Mouse (Mus musculus) CH12.LX (cell line): ENCODE measurements around the gene Rpl34. TPM values are rescaled to one million over a fixed set of nuclear protein-coding genes. Genes with fewer than 3 reads are reported as not detected.

Experiments
- DNase-seq: peaks from one replicate; pipeline ENCODE4 v3.0.0-alpha.2; 2013; ENCODE audit errors: extremely low read depth
- H3K27ac ChIP-seq: 2 replicates; pipeline ENCODE4 v1.5.1; 2012; ENCODE audit warnings: low read depth, mild to moderate bottlenecking, control low read depth, moderate library complexity; ENCODE audit not compliant: insufficient read depth
- H3K27me3 ChIP-seq: replicated peaks from 2 replicates; pipeline ENCODE3; 2012; ENCODE audit warnings: inconsistent platforms
- H3K36me3 ChIP-seq, 2 experiments: replicated peaks in 1 of 2; 2 replicates each; pipeline versions ENCODE3 to v1.6.1; 2012; ENCODE audit warnings: inconsistent platforms in 1 of 2, low read length in 1 of 2, mild to moderate bottlenecking in 1 of 2, mixed read lengths in 1 of 2, moderate library complexity in 1 of 2; ENCODE audit not compliant: control insufficient read depth in 1 of 2, insufficient read depth in 1 of 2
- H3K4me1 ChIP-seq, 2 experiments: 2 replicates each; pipeline ENCODE4 v1.6.1; 2012; ENCODE audit warnings: inconsistent platforms in 1 of 2, moderate library complexity in 1 of 2; ENCODE audit not compliant: insufficient read depth in 2 of 2, control insufficient read depth in 1 of 2
- H3K4me2 ChIP-seq: 2 replicates; pipeline ENCODE4 v1.6.1; 2012; ENCODE audit warnings: low read depth, mild to moderate bottlenecking, control low read depth; ENCODE audit not compliant: poor library complexity, insufficient read depth, severe bottlenecking
- H3K4me3 ChIP-seq, 3 experiments: fragments of 150-350 bp in 1 of 3; sonication (generic) in 1 of 3; replicated peaks in 1 of 3; 2 replicates each; pipeline versions ENCODE3 to v1.5.1; 2011 to 2012; ENCODE audit warnings: low read depth in 2 of 3, low read length in 2 of 3, mild to moderate bottlenecking in 2 of 3, moderate library complexity in 2 of 3, control low read depth in 1 of 3, improper control_type of control experiment in 1 of 3, inconsistent platforms in 1 of 3, mixed read lengths in 1 of 3; ENCODE audit not compliant: poor library complexity in 1 of 3
- H3K79me2 ChIP-seq: replicated peaks from 2 replicates; pipeline ENCODE4 v1.6.1; 2012; ENCODE audit warnings: mild to moderate bottlenecking, moderate library complexity; ENCODE audit not compliant: control insufficient read depth, poor library complexity, insufficient read depth, severe bottlenecking; ENCODE audit errors: extremely low read depth
- H3K9ac ChIP-seq: 2 replicates; pipeline ENCODE4 v1.6.1; 2012; ENCODE audit warnings: low read depth, mild to moderate bottlenecking, control low read depth, moderate library complexity; ENCODE audit not compliant: insufficient read depth
- H3K9me3 ChIP-seq: replicated peaks from 2 replicates; pipeline ENCODE3; 2012; ENCODE audit warnings: low read length, inconsistent platforms, mixed read lengths
- BHLHE40 ChIP-seq: IDR thresholded peaks from 2 replicates; pipeline ENCODE4 v1.6.1; 2011; ENCODE audit warnings: mild to moderate bottlenecking, low read depth, low read length, improper control_type of control experiment
- CHD1 ChIP-seq: IDR thresholded peaks from 2 replicates; pipeline ENCODE4 v1.6.1; 2012; ENCODE audit warnings: low read depth, low read length, improper control_type of control experiment, inconsistent platforms
- CHD2 ChIP-seq: IDR thresholded peaks from 2 replicates; pipeline ENCODE4 v1.6.1; 2011; ENCODE audit warnings: low read length, improper control_type of control experiment
- CTCF ChIP-seq, 2 experiments: IDR thresholded peaks in 1 of 2; conservative IDR thresholded peaks in 1 of 2; 2 replicates each; pipeline ENCODE4 v1.5.1; 2011 to 2012; ENCODE audit warnings: low read depth in 2 of 2, low read length in 2 of 2, improper control_type of control experiment in 1 of 2, inconsistent platforms in 1 of 2, mild to moderate bottlenecking in 1 of 2, moderate library complexity in 1 of 2
- E2F4 ChIP-seq: IDR thresholded peaks from 2 replicates; pipeline ENCODE4 v1.6.1; 2011; ENCODE audit warnings: low read depth, low read length, improper control_type of control experiment; ENCODE audit not compliant: insufficient replicate concordance
- ELF1 ChIP-seq: IDR thresholded peaks from 2 replicates; pipeline ENCODE4 v1.6.1; 2014; ENCODE audit warnings: low read depth, mild to moderate bottlenecking, inconsistent platforms, low read length, improper control_type of control experiment
- EP300 ChIP-seq: IDR thresholded peaks from 2 replicates; pipeline ENCODE4 v1.6.1; 2011; ENCODE audit warnings: low read length, improper control_type of control experiment
- ETS1 ChIP-seq: conservative IDR thresholded peaks from 2 replicates; pipeline ENCODE4 v1.6.1; 2012; ENCODE audit warnings: low read depth, mild to moderate bottlenecking, inconsistent platforms, low read length, improper control_type of control experiment, moderate library complexity
- GABPA ChIP-seq: IDR thresholded peaks from 2 replicates; pipeline ENCODE4 v1.6.1; 2012; ENCODE audit warnings: low read depth, low read length, improper control_type of control experiment, inconsistent platforms; ENCODE audit not compliant: insufficient replicate concordance
- HCFC1 ChIP-seq: IDR thresholded peaks from 2 replicates; pipeline ENCODE4 v1.6.1; 2012; ENCODE audit warnings: low read depth, mild to moderate bottlenecking, inconsistent platforms, low read length, improper control_type of control experiment
- IRF4 ChIP-seq: IDR thresholded peaks from 2 replicates; pipeline ENCODE4 v1.6.1; 2014; ENCODE audit warnings: low read depth, mild to moderate bottlenecking, inconsistent platforms, low read length, improper control_type of control experiment
- JUN ChIP-seq: IDR thresholded peaks from 2 replicates; pipeline ENCODE4 v1.6.1; 2011; ENCODE audit warnings: low read depth, mild to moderate bottlenecking, low read length, improper control_type of control experiment, moderate library complexity; ENCODE audit not compliant: insufficient read depth
- JUND ChIP-seq: conservative IDR thresholded peaks from 2 replicates; pipeline ENCODE4 v1.6.1; 2011; ENCODE audit warnings: low read depth, low read length, improper control_type of control experiment
- KAT2A ChIP-seq: IDR thresholded peaks from 2 replicates; pipeline ENCODE4 v1.6.1; 2012; ENCODE audit warnings: low read length, improper control_type of control experiment, inconsistent platforms; ENCODE audit not compliant: insufficient replicate concordance
- MAFK ChIP-seq: IDR thresholded peaks from 2 replicates; pipeline ENCODE4 v1.6.1; 2011; ENCODE audit warnings: low read length, improper control_type of control experiment; ENCODE audit not compliant: insufficient replicate concordance
- MAX ChIP-seq: IDR thresholded peaks from 2 replicates; pipeline ENCODE4 v1.6.1; 2011; ENCODE audit warnings: low read length, improper control_type of control experiment
- MAZ ChIP-seq: IDR thresholded peaks from 2 replicates; pipeline ENCODE4 v1.6.1; 2012; ENCODE audit warnings: low read depth, mild to moderate bottlenecking, inconsistent platforms, low read length, improper control_type of control experiment, moderate library complexity
- MEF2A ChIP-seq: IDR thresholded peaks from 2 replicates; pipeline ENCODE4 v1.6.1; 2014; ENCODE audit warnings: low read depth, mild to moderate bottlenecking, inconsistent platforms, low read length, improper control_type of control experiment, borderline replicate concordance
- MXI1 ChIP-seq: IDR thresholded peaks from 2 replicates; pipeline ENCODE4 v1.6.1; 2011; ENCODE audit warnings: mild to moderate bottlenecking, low read depth, low read length, improper control_type of control experiment
- MYC ChIP-seq: IDR thresholded peaks from 2 replicates; pipeline ENCODE4 v1.6.1; 2011; ENCODE audit warnings: low read depth, mild to moderate bottlenecking, improper control_type of control experiment, low read length
- NELFE ChIP-seq: IDR thresholded peaks from 2 replicates; pipeline ENCODE4 v1.6.1; 2011; ENCODE audit warnings: low read depth, low read length, improper control_type of control experiment
- NRF1 ChIP-seq: IDR thresholded peaks from 2 replicates; pipeline ENCODE4 v1.6.1; 2014; ENCODE audit warnings: low read depth, mild to moderate bottlenecking, inconsistent platforms, low read length, improper control_type of control experiment, moderate library complexity
- PAX5 ChIP-seq: IDR thresholded peaks from 2 replicates; pipeline ENCODE4 v1.6.1; 2012; ENCODE audit warnings: low read length, inconsistent platforms, mixed read lengths
- POLR2A ChIP-seq: IDR thresholded peaks from 2 replicates; pipeline ENCODE4 v1.6.1; 2011; ENCODE audit warnings: low read depth, mild to moderate bottlenecking, improper control_type of control experiment, low read length
- POLR2AphosphoS2 ChIP-seq: IDR thresholded peaks from 2 replicates; pipeline ENCODE4 v1.6.1; 2011; ENCODE audit warnings: low read depth, low read length, improper control_type of control experiment
- RAD21 ChIP-seq: IDR thresholded peaks from 2 replicates; pipeline ENCODE4 v1.6.1; 2011; ENCODE audit warnings: low read depth, mild to moderate bottlenecking, low read length, improper control_type of control experiment, moderate library complexity
- RCOR1 ChIP-seq: conservative IDR thresholded peaks from 2 replicates; pipeline ENCODE4 v1.6.1; 2012; ENCODE audit warnings: low read depth, mild to moderate bottlenecking, inconsistent platforms, low read length, improper control_type of control experiment
- SIN3A ChIP-seq: IDR thresholded peaks from 2 replicates; pipeline ENCODE4 v1.6.1; 2012; ENCODE audit warnings: low read length, improper control_type of control experiment, inconsistent platforms
- SMC3 ChIP-seq: IDR thresholded peaks from 2 replicates; pipeline ENCODE4 v1.6.1; 2011; ENCODE audit warnings: low read depth, low read length, improper control_type of control experiment
- TBP ChIP-seq: conservative IDR thresholded peaks from 2 replicates; pipeline ENCODE4 v1.6.1; 2011; ENCODE audit warnings: low read depth, low read length, improper control_type of control experiment
- TCF12 ChIP-seq: IDR thresholded peaks from 2 replicates; pipeline ENCODE4 v1.6.1; 2014; ENCODE audit warnings: low read depth, mild to moderate bottlenecking, inconsistent platforms, low read length, improper control_type of control experiment
- UBTF ChIP-seq: IDR thresholded peaks from 2 replicates; pipeline ENCODE4 v1.6.1; 2012; ENCODE audit warnings: low read depth, mild to moderate bottlenecking, inconsistent platforms, low read length, improper control_type of control experiment, moderate library complexity
- USF1 ChIP-seq: IDR thresholded peaks from 2 replicates; pipeline ENCODE4 v1.6.1; 2014; ENCODE audit warnings: low read depth, mild to moderate bottlenecking, inconsistent platforms, low read length, improper control_type of control experiment
- USF2 ChIP-seq: conservative IDR thresholded peaks from 2 replicates; pipeline ENCODE4 v1.6.1; 2011; ENCODE audit warnings: low read depth, low read length, improper control_type of control experiment
- ZC3H11A ChIP-seq: IDR thresholded peaks from 2 replicates; pipeline ENCODE4 v1.6.1; 2012; ENCODE audit warnings: low read depth, mild to moderate bottlenecking, inconsistent platforms, low read length, improper control_type of control experiment
- ZKSCAN1 ChIP-seq: IDR thresholded peaks from 2 replicates; pipeline ENCODE4 v1.6.1; 2012; ENCODE audit warnings: low read depth, inconsistent platforms, low read length, improper control_type of control experiment, borderline replicate concordance
- ZMIZ1 ChIP-seq: IDR thresholded peaks from 2 replicates; pipeline ENCODE4 v1.6.1; 2012; ENCODE audit warnings: low read depth, mild to moderate bottlenecking, inconsistent platforms, low read length, improper control_type of control experiment
- ZNF384 ChIP-seq: IDR thresholded peaks from 2 replicates; pipeline ENCODE4 v1.6.1; 2012; ENCODE audit warnings: low read depth, low read length, improper control_type of control experiment, inconsistent platforms
- dilution Hi-C: fragments of 300-500 bp; cut with MboI; formaldehyde crosslinking; loops from 2 replicates; pipeline ENCODE4 v1.14.3; 2020; ENCODE audit warnings: low sequenced_read_pairs; ENCODE audit not compliant: extremely low pct_unique_long_range_greater_than_20kb, extremely low pct_ligation_motif_present
- in situ Hi-C: fragments of 300-500 bp; cut with MboI; formaldehyde crosslinking; loops from 3 replicates; pipeline ENCODE4 v1.14.3; 2019; ENCODE audit warnings: low sequenced_read_pairs, low pct_ligation_motif_present, low pct_unique_long_range_greater_than_20kb, mixed read lengths
- polyA plus RNA-seq: library from polyadenylated mRNA; unstranded; fragments of >175 nt; gene quantifications from 2 replicates; pipeline ENCODE4 v1.2.1, GENCODE M21; 2012; ENCODE audit warnings: low read depth; ENCODE audit not compliant: insufficient read length
- total RNA-seq, 2 experiments: library from RNA; depleted of rRNA; stranded (reverse); fragments of 300-350 nt in 1 of 2; fragments of >200 nt in 1 of 2; gene quantifications; 2 replicates each; pipeline ENCODE4 v1.2.3; 2012 to 2014

The Rpl34 gene
- total RNA-seq (2012; rRNA removed) (2,604 and 2,660 TPM in 2 replicates), total RNA-seq (2014; rRNA removed) (3,001 and 3,052 TPM in 2 replicates), polyA plus RNA-seq (1,701 and 1,728 TPM in 2 replicates)

GRCm38 (mm10) chr3:130730189-130730653 lies at the start of gene Rpl34:
TSS of gene Rpl34 (minus strand) at chr3:130730398.
- H3K36me3 ChIP-seq: peaks cover 35 to 39% of the 10 kb centered on the region in 2 experiments
- H3K27ac ChIP-seq: peak within 1 kb of the TSS; percentile 37
- DNase-seq: peak; percentile 92
- peaks cover 29% of the 10 kb centered on the region for H3K79me2 ChIP-seq
- H3K9me3 ChIP-seq: no peaks in the 10 kb centered on the region
- H3K4me3 ChIP-seq: peak within 1 kb of the TSS; percentile 80 to 100 (median 88)
- no peaks in the 10 kb centered on the region for H3K27me3 ChIP-seq
- peak within 1 kb of the TSS; percentile 99 for H3K9ac ChIP-seq
- TF ChIP-seq CHD2 (peak; percentile 92), ZKSCAN1 (no peak), ETS1 (0 out of 2 replicates have a peak, but pooled peaks have one; percentile 16), NRF1 (peak; percentile 79), POLR2AphosphoS2 (peak; percentile 55; the same call in 1 of the 2 replicates), RCOR1 (0 out of 2 replicates have a peak, but pooled peaks have one; percentile 69), JUND (no peak), ELF1 (peak; percentile 98), NELFE (peak; percentile 95), UBTF (no peak), GABPA (peak; percentile 67; the same call in 1 of the 2 replicates), ZMIZ1 (0 out of 2 replicates have a peak, but pooled peaks have one; percentile 48), USF1 (peak; percentile 76), MYC (no peak; the same call in none of the 2 replicates), CHD1 (no peak), PAX5 (no peak), TBP (peak; percentile 89), RAD21 (no peak), HCFC1 (peak; percentile 97), JUN (no peak), POLR2A (peak; percentile 96), ZNF384 (peak; percentile 13; the same call in 1 of the 2 replicates), BHLHE40 (peak; percentile 97), TCF12 (peak; percentile 90; the same call in 1 of the 2 replicates), MAX (peak; percentile 56), MXI1 (peak; percentile 42; the same call in 1 of the 2 replicates), CTCF (conservative IDR thresholded peaks at IDR 0.05 in 1 of 2, IDR thresholded peaks at IDR 0.05 in 1 of 2; ENCODE audit: low read depth in 2 of 2, low read length in 2 of 2) (no peak), SIN3A (peak; percentile 56; the same call in 1 of the 2 replicates), EP300 (no peak), E2F4 (no peak), USF2 (peak; percentile 60), ZC3H11A (no peak), IRF4 (peak; percentile 43; the same call in 1 of the 2 replicates), MEF2A (no peak; the same call in 1 of the 2 replicates), SMC3 (no peak), KAT2A (peak; percentile 98), MAZ (no peak), MAFK (no peak)
- peak within 1 kb of the TSS; percentile 83 for H3K4me2 ChIP-seq
- peaks cover 2 to 33% of the 10 kb centered on the region in 2 experiments; a peak in 3 of 4 replicates for H3K4me1 ChIP-seq
- dilution Hi-C loops: no loop called here
- in situ Hi-C loops: loop anchor here (10.0 kb wide), 1 partner anchor 515 kb away; no protein-coding TSS in a partner anchor
